Mouse (Mus musculus) myocyte (in vitro differentiated cells): ENCODE measurements at regions not wholly inside any gene's neighbourhood (a gene's known extent, or its start where the extent isn't known, plus 50 kb on each side); places are given as distances from the start of the nearest gene placed in this dataset.

Source experiments
- H3K27me3 ChIP-seq: one replicate; pipeline ENCODE4 v1.6.1; 2011; ENCODE audit not compliant: control insufficient read depth, insufficient read depth, insufficient read length
- H3K36me3 ChIP-seq: one replicate; pipeline ENCODE4 v1.6.1; 2011; ENCODE audit not compliant: control insufficient read depth, insufficient read depth
- H3K4me2 ChIP-seq: one replicate; pipeline ENCODE4 v1.6.1; 2011; ENCODE audit warnings: low read depth, control low read depth
- H3K4me3 ChIP-seq: one replicate; pipeline ENCODE4 v1.5.1; 2011; ENCODE audit warnings: mild to moderate bottlenecking, control low read depth, moderate library complexity
- H3K79me2 ChIP-seq: one replicate; pipeline ENCODE4 v1.6.1; 2011; ENCODE audit not compliant: control insufficient read depth, insufficient read depth
- H3ac ChIP-seq: one replicate; pipeline ENCODE4 v1.6.1; 2011; ENCODE audit not compliant: control insufficient read depth, insufficient read length
- CEBPB ChIP-seq: IDR thresholded peaks from 2 replicates; pipeline ENCODE4 v1.6.1; 2011; ENCODE audit warnings: mild to moderate bottlenecking, moderate library complexity; ENCODE audit not compliant: poor library complexity, insufficient read depth, severe bottlenecking
- E2F4 ChIP-seq: IDR thresholded peaks from one replicate; pipeline ENCODE4 v1.6.1; 2011; ENCODE audit warnings: mild to moderate bottlenecking, control low read depth, moderate library complexity; ENCODE audit not compliant: insufficient read depth
- MAX ChIP-seq: IDR thresholded peaks from one replicate; pipeline ENCODE4 v1.6.1; 2011; ENCODE audit warnings: low read depth, mild to moderate bottlenecking, control low read depth
- MYOD1 ChIP-seq, 3 experiments: IDR thresholded peaks; one replicate each; pipeline ENCODE4 v1.6.1; 2011; ENCODE audit warnings: control low read depth in 2 of 3, low read depth in 2 of 3, mild to moderate bottlenecking in 2 of 3, moderate library complexity in 1 of 3; ENCODE audit not compliant: insufficient read length in 2 of 3, control insufficient read depth in 1 of 3
- MYOG ChIP-seq, 3 experiments: IDR thresholded peaks; one replicate each; pipeline ENCODE4 v1.6.1; 2011; ENCODE audit warnings: control low read depth in 2 of 3, low read depth in 2 of 3, mild to moderate bottlenecking in 2 of 3; ENCODE audit not compliant: insufficient read length in 2 of 3, control insufficient read depth in 1 of 3, insufficient read depth in 1 of 3
- POLR2A ChIP-seq: IDR thresholded peaks from one replicate; pipeline ENCODE4 v1.6.1; 2011; ENCODE audit warnings: low read depth, mild to moderate bottlenecking, control low read depth, moderate library complexity; ENCODE audit not compliant: insufficient read length
- POLR2AphosphoS2 ChIP-seq: IDR thresholded peaks from one replicate; pipeline ENCODE4 v1.6.1; 2011; ENCODE audit warnings: low read depth, control low read depth; ENCODE audit not compliant: insufficient read length
- REST ChIP-seq: IDR thresholded peaks from one replicate; pipeline ENCODE4 v1.6.1; 2011; ENCODE audit warnings: mild to moderate bottlenecking, control low read depth, moderate library complexity; ENCODE audit not compliant: insufficient read depth, insufficient read length
- SRF ChIP-seq: IDR thresholded peaks from one replicate; pipeline ENCODE4 v1.6.1; 2011; ENCODE audit warnings: low read depth; ENCODE audit not compliant: control insufficient read depth, insufficient read length
- TCF12 ChIP-seq: IDR thresholded peaks from one replicate; pipeline ENCODE4 v1.6.1; 2011; ENCODE audit warnings: mild to moderate bottlenecking, control low read depth; ENCODE audit not compliant: poor library complexity, insufficient read depth, severe bottlenecking
- TCF3 ChIP-seq: IDR thresholded peaks from one replicate; pipeline ENCODE4 v1.6.1; 2011; ENCODE audit warnings: low read depth, control low read depth; ENCODE audit not compliant: insufficient read length
- USF1 ChIP-seq: IDR thresholded peaks from one replicate; pipeline ENCODE4 v1.6.1; 2011; ENCODE audit warnings: low read depth, mild to moderate bottlenecking, control low read depth, moderate library complexity

GRCm38 (mm10) chr4:62878063-62878462 lies 87.3 kb upstream of the Zfp618 start:
- TF ChIP-seq MYOD1 (IDR thresholded peaks at IDR 0.05; ENCODE audit: control insufficient read depth in 1 of 3, insufficient read length in 2 of 3, low read depth in 2 of 3) (no peak), MAX (no peak), TCF3 (no peak), CEBPB (no peak), POLR2A (no peak), REST (no peak), TCF12 (no peak)
- Histone ChIP-seq H3ac (no peak overlapping the region), H3K36me3 (no peaks in the 10 kb centered on the region), H3K4me2 (no peak overlapping the region), H3K27me3 (peaks cover under 1% of the 10 kb centered on the region), H3K4me3 (no peak overlapping the region), H3K79me2 (no peaks in the 10 kb centered on the region)

- Histone ChIP-seq H3K79me2 (no peaks in the 10 kb centered on the region), H3K27me3 (peaks cover 7% of the 10 kb centered on the region), H3K4me2 (no peak overlapping the region), H3K36me3 (no peaks in the 10 kb centered on the region), H3K4me3 (no peak overlapping the region), H3ac (no peak overlapping the region)
- TF ChIP-seq MYOD1 (IDR thresholded peaks at IDR 0.05; ENCODE audit: control insufficient read depth in 1 of 3, insufficient read length in 2 of 3, low read depth in 2 of 3) (no peak), POLR2A (no peak), USF1 (no peak), CEBPB (no peak), TCF12 (no peak), SRF (no peak), POLR2AphosphoS2 (no peak), REST (no peak), MYOG (IDR thresholded peaks at IDR 0.05; ENCODE audit: control insufficient read depth in 1 of 3, insufficient read depth in 1 of 3, insufficient read length in 2 of 3, low read depth in 2 of 3) (no peak), TCF3 (no peak), E2F4 (no peak), MAX (no peak)
Measured at GRCm38 (mm10) chr4:62878927-62879326, 86.4 kb upstream of the Zfp618 start.

- H3K36me3 ChIP-seq: no peaks in the 10 kb centered on the region
- no peak overlapping the region for H3K4me2 ChIP-seq
- H3K4me3 ChIP-seq: no peak overlapping the region
- H3ac ChIP-seq: no peak overlapping the region
- no peaks in the 10 kb centered on the region for H3K79me2 ChIP-seq
- no peak for TF ChIP-seq TCF12
- TF ChIP-seq MYOG (IDR thresholded peaks at IDR 0.05; ENCODE audit: control insufficient read depth in 1 of 3, insufficient read depth in 1 of 3, insufficient read length in 2 of 3, low read depth in 2 of 3): no peak
- no peak for TF ChIP-seq POLR2A
- TF ChIP-seq MYOD1 (IDR thresholded peaks at IDR 0.05; ENCODE audit: control insufficient read depth in 1 of 3, insufficient read length in 2 of 3, low read depth in 2 of 3): no peak
- no peak for TF ChIP-seq MAX
- no peak for TF ChIP-seq POLR2AphosphoS2
- TF ChIP-seq CEBPB: no peak
- no peak for TF ChIP-seq SRF
- no peak for TF ChIP-seq TCF3
- TF ChIP-seq REST: no peak
- no peak for TF ChIP-seq USF1
- no peak for TF ChIP-seq E2F4
- peaks cover 7% of the 10 kb centered on the region for H3K27me3 ChIP-seq
Measured at GRCm38 (mm10) chr4:62881824-62882223, 83.5 kb upstream of the Zfp618 start.

GRCm38 (mm10) chr4:62882276-62882675 lies 83.1 kb upstream of the Zfp618 start:
- Histone ChIP-seq H3K4me2 (no peak overlapping the region), H3K4me3 (no peak overlapping the region), H3K79me2 (no peaks in the 10 kb centered on the region), H3K36me3 (no peaks in the 10 kb centered on the region), H3ac (no peak overlapping the region), H3K27me3 (peaks cover 7% of the 10 kb centered on the region)
- no peak for TF ChIP-seq CEBPB

- H3K4me3 ChIP-seq: no peak overlapping the region
- H3ac ChIP-seq: no peak overlapping the region
- H3K4me2 ChIP-seq: no peak overlapping the region
- H3K27me3 ChIP-seq: peaks cover 16% of the 10 kb centered on the region
- TF ChIP-seq REST (no peak), MAX (no peak), SRF (no peak), TCF3 (no peak), POLR2AphosphoS2 (no peak), USF1 (no peak), MYOG (IDR thresholded peaks at IDR 0.05; ENCODE audit: control insufficient read depth in 1 of 3, insufficient read depth in 1 of 3, insufficient read length in 2 of 3, low read depth in 2 of 3) (no peak), TCF12 (no peak)
- H3K36me3 ChIP-seq: no peaks in the 10 kb centered on the region
- no peaks in the 10 kb centered on the region for H3K79me2 ChIP-seq
Measured at GRCm38 (mm10) chr4:62888736-62889135, 76.6 kb upstream of the Zfp618 start.
